Mouse (Mus musculus) adrenal gland, adult 18-20 months (tissue): ENCODE results near the gene Zfp961. TPM values are rescaled to one million over a fixed set of nuclear protein-coding genes. Genes with fewer than 3 reads are reported as not detected.
A peak's percentile ranks its signal among the peaks of the same experiment; 100 is the strongest.

Experiments used
- DNase-seq, 2 experiments: peaks; one replicate each; pipeline ENCODE4 v3.0.0; 2021 to 2022; ENCODE audit warnings: low spot score in 2 of 2
- total RNA-seq, 2 experiments: library from RNA; stranded (reverse); gene quantifications; 1 replicate in 1 of 2; 2 replicates in 1 of 2; pipeline ENCODE4 v1.2.3; 2021

The Zfp961 gene
- total RNA-seq, 2 experiments from 2014 or later: 15.3 to 21.1 TPM

DNA sequence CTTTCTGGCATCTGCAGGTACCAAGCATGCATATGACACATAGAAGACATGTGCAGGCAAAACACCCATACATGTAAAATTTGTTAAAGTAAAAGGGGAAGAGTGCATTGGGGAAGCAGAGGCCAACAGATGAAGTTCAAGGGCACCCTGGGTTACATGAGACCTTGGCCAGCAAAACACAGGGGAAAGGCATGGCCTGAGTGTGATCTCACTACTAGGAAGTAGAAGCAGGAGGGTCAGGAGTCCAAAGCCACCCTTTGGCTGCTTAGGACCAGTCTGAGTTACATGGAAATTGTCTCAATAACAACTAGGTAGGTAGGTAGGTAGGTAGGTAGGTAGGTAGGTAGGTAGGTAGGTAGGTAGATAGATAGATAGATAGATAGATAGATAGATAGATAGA lies 9.6 kb downstream of the Zfp961 start:
- DNase-seq: no peak

DNA sequence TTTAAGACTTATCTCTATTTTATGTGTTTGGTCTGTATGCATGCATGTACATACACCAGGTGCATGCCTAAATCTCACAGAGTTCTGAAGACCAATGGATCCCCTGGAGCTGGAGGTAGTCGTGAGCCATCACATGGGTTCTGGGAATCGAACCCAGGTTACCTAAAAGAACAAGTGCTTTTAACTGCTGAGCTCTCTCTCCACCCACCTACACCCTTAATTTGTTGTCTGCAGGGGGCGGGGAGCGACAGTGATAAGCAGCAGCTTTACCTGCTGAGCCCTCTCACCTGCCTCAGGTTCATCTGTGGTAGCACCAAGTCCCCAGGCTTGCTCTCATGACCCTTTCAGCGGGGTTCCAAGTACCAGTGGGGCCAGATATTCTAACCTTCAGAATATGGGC lies 11.0 kb downstream of the Zfp961 start:
- DNase-seq: no peak

DNA sequence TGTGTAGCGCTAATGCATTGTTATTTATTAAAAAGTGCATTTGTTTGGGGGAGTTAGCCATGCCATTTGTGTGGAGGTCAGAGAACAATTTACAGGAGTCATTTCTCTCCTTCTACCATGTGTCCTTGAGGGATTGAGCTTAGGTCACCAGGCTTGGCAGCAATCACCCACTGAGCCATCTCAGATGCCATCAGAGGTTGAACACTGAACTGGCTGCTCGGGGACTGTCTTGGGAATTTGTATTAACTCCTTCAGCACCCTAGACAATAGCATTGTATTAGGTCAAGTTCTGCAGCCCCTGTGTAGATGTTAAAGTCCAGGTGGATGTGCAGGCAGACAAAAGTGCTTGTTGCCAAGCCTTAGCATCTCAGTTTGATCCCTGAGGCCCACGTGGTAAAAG lies 13.2 kb downstream of the Zfp961 start:
- DNase-seq: peak in 1 of 2 experiments; percentile 21

DNA sequence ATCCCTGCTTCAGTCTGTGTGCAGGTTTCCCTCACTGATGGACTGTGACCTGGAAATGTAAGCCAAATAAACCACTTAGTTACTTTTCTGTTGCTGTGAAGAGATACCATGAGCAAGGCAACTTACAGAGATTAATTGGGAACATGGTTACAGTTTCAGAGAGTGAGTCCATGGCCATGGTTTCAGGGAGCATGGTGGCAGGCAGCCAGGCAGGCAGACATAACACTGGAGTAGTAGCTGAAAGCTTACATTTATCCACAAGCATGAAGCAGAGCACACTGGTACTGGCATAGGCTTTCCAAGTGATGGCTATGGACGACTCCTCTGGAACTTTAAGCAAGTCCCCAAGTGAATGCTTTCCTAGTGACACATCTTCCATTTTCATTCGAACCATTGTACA lies 14.3 kb downstream of the Zfp961 start:
- DNase-seq: no peak

DNA sequence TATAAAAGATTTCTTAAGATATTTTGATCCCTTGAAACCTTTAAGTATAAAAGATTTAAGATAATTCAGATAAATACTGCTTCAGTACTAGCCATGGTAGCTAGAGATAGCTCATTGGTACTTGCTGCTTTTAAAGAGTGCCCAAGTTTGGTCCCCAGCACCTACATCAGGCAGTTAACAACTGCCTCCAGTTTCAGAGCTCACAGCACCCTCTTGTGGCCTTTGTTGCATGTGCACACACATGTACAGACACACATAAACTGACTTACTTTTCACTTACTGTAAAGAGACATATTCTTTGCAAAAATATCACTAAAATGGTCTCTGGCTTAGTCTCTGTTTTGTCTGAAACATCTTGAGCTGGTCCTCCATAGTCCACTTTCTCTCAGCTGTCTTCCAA lies 15.6 kb downstream of the Zfp961 start:
- no peak for DNase-seq

DNA sequence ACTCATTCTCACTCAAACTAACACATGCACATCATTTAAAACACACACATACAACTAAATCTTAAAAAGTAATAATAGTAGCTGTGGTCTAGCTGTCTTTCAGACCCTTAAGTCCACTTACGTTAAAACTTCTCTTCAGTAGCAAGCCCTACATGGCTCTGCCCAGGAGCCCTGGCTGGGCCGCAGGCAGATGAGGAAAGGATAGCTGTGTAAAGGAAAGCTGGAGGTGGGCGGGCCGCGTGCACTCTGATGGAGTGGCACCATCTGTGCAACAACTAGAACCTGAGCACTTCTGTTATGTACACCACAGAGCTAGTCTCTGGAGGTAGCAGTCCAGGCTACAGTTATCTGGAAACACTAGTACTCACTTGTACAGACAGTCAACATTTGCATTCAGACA lies 16.4 kb downstream of the Zfp961 start:
- no peak for DNase-seq

DNA sequence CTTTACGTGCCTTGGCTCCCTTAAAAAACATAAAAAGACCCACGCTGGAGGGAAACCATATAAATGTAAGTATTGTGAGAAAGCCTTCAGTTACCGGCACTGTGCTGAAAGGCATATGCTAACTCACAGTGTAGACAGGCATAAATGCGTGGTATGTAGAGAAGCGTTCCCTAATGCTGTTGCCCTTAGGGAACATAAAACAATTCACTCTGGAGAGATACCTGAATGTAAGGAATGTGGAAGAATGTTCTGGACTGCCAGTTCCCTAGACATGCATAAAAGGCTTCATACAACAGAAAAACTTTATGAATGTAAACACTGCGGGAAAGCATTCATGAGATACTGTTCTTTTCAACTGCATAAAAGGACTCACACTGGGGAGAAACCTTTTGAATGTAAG lies 17.3 kb downstream of the Zfp961 start:
- DNase-seq: no peak

DNA sequence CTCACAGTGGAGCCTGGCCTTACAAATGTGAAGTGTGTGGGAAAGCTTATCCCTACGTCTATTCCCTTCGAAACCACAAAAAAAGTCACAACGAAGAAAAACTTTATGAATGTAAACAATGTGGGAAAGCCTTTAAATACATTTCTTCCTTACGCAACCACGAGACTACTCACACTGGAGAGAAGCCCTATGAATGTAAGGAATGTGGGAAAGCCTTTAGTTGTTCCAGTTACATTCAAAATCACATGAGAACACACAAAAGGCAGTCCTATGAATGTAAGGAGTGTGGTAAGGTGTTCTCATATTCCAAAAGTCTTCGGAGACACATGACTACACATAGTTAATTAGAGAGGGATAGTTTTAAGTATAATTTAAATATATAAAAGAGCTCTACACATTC lies 17.8 kb downstream of the Zfp961 start:
- no peak for DNase-seq

DNA sequence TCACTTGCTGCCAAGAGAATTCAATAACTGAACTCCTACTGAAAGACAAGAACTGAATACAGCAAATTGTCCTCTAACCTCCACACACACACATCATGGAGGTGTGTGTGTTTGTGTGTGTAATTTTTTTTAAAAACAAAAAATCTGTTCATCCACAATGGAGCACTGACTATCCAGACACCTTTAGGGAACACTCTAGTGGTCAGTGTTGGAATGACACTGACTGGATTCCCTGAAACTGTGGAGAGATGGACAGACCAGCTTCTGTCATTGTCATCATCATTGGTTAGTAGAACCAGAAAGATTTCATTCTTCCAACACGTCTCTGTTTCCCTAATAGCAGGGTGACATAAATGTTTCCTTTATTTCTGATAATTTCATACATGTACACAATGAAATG lies 21.1 kb downstream of the Zfp961 start:
- peak in 1 of 2 experiments; percentile 24 for DNase-seq

DNA sequence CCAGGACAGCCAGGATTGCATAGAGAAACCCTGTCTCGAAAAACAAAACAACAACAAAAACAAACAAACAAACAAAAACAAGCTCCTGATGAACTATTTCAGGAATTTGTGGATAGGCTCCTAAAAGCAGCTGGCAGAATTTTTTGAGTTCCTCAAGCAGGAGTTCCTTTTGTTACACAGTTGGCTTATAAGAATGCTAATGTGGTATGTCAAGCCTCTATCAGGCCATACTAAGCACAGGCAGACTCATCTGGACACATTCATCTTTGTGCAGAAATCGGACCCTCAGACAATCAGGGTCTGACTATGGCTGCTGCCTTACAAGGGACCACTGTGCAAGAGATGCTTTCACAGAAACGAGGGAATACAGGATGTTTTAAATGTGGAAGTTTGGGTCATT lies 23.4 kb downstream of the Zfp961 start:
- no peak for DNase-seq

DNA sequence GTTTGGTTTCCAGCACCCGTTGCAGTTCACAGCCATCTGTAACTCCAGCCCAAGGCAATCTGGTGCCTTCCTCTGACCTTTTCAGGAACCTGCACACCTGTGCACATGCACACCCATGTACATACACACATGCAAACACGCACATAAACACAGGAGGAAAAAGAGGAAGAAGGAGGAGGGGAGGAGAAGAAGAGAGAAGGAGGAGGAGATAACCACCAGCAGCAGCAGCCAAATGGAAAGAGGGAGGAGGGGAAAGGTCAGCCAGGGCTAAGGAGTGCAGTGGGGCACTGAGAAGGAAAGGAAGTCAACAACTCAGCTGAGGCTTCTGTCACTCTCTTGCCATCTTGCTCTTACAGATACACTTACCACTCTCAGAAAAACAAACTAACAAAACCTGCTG lies 30.2 kb downstream of the Zfp961 start:
- DNase-seq: no peak

DNA sequence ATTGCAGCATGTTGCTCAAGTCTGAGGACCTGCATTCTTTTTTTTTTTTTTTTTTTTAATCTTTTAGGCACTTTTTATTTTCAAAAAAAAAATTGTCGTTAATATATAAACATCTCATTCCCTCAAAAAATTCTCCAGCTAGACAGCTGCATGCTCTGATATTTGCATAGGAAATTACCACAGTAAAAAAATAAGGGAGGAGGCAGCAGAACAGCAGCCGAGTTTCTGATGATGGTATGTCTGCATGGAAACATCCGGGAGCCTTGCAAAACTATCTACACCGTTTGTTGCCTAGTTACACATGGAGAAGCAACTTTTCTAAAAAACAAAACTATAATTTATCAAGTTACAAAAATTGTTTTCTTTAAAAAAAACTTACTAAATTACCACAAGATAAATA lies 30.6 kb downstream of the Zfp961 start:
- DNase-seq: no peak

DNA sequence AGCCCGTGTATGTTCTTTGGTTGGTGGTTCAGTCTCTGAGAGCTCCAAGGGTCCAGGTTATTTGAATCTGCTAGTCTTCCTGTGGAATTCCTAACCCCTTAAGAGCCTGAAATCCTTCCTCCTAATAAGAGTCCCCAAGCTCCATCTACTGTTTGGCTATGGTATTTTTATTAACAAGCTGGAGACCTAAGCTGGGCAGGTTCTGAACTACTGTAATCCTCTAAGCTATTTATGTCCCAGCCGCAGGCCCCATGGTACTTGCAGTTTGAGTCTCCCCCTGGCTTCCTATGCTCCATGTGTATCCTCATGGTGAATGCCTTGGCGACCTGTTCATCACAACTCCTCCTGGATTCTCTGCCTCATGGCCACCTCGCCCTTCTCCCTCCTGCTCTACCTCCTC lies 33.8 kb downstream of the Zfp961 start:
- no peak for DNase-seq

DNA sequence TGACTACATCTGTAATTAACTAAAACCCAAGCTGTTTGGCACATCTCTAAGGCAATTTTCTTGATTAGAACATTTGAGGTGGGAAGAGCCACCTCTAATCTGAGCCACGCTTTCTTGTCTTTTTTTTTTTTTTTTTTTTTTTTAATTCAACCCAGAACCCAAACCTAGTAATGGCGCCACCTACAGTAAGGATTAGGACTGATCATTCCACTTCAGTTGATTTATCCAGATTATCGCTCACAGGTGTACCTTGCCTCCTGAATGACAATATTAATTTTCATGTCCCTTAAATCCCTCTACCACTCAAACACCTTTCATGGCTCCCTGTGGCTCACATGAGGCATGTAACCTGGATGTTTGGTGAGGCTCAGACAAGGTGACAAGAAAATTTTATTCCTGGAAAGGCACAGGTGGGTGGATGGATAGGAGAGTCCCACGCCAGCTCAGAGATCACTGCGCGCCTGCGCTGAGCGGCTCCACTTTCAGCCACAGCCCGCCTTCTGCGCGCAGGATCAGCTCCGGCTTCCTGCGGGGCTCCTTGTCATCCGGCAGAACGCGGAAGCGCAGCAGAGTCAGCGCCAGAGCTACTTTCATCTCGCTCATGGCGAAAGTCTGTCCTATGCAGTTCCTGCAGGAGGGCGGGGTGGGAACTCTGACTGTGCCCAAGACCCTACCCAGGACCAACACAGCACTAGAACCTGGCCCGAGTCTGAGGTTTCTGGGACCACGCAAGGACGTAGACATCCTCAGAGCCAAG lies 37.5 kb downstream of the Zfp961 start:
- DNase-seq: peak; percentile 36 to 42

DNA sequence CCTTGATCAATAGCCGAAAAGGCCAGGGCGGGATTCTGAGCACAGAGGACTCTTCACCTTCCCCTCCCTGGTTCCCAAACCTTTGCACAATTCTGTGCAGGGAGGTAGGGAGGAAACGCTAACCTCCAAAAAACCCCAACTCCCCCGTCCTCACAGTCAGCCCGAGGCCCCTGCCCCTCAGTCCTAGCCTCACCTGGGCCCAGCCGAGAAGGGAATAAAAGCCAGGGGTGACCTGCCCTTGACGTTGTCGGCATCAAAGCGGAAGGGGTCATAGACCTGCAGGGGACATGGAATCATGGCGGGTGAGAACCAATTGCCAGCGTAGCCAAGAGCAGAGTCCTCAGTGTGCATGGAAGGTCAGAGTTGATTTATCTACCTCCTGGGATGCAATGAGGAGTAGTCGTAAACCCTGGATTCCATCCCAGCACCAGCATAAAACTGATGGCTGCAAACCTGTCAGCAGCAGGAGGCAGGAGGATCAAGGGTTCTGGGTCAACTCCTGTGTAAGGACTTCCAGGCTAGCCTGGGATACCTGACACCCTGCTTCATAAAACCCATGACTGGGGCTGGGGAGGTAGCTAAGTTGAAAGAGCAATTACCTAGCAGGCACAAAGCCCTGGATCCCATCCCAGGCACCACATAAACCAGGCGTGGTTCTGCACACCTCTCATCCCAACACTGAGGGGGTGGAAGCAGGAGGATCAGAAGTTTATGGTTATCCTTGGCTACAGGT lies 38.2 kb downstream of the Zfp961 start:
- no peak for DNase-seq

DNA sequence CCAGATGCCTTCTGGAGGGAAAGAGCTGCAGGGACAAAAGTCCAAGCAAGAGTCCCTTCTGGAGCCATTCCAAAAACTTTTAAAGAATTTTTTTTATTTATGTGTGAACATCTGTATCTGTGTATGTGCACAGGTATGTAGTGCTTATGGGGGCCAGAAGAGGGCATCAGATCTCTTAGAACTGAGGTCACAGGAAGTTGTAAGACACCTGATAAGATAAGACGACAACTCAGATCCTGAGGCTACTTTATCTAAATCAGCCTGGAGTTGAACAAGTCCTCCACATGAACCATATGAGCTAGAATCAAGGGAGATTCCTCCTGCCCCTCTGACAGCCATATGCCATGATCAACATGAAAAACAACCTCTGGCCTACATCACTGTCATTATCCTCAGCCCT lies 48.6 kb downstream of the Zfp961 start:
- DNase-seq: no peak

DNA sequence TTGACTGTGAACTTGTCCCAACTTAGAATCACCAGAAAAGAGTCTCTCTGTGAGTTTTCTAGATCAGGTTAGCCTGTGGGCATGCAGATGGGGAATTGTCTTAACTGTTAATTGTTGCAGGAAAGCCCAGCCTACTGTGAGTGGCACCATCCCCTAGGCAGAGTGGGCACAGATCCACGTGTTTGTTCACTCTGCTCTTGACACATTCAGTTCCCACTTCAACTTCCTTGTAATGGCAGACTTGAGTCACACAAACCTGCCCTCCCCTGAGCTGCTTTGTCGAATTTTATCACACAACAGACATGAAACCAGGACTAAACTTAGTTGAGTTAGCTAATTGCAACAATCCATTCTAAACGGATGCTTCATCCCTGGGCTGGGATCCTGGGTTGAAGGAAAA lies 49.4 kb downstream of the Zfp961 start:
- no peak for DNase-seq

DNA sequence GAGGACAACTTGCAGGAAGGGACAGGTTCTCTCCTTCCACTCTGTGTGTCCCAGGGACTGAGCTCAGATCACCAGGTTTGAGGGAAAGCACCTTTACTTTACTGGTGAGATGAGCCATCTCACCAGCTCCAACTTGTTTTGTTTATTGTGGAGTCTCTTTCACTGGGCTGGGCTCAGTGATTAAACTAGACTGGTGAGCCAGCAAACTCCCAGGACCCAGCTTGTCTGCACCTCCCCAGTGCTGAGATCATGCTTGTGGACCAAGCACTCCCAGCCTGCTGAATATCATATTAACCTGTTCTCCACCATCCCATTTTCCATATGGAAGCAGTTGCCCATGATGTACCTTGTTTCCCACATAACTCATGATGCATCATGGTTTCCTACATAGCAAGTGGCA lies 52.1 kb downstream of the Zfp961 start:
- no peak for DNase-seq

DNA sequence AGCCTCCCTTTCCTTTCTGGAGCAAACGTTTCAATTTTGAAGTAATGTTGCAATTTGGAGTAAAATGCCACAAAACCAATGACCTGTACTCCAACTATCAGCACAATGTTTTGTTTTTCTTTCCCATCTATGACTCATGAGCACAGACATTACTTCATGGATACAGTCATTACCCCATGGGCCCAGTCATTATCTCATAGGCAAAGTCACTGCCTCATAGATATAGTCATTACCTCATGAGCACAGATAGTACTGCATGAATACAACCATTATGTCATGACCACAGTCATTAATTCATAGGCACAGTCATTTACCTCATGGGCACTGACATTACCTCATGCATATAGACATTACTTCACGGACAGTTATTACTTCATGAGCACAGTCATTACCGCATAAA lies 55.1 kb downstream of the Zfp961 start:
- no peak for DNase-seq

DNA sequence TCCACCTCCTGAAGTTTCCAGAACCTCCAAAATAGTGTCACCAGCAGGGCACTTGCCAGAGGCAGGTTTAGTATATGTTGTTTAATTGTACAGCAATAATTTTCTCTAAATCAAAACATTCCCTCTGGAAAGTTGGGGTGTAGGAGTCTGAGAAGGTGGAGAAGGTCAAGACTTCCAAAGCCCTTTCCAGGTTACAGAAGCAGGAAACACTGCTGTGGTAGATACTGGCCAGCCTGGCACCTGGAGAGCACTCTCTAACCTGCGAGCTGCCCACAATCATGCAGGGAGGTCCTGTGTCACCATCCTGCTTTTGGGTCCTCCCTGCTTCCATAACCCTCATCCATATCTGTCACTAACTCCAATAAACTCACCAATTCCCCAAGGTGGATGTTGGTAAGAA lies 55.9 kb downstream of the Zfp961 start:
- DNase-seq: no peak

DNA sequence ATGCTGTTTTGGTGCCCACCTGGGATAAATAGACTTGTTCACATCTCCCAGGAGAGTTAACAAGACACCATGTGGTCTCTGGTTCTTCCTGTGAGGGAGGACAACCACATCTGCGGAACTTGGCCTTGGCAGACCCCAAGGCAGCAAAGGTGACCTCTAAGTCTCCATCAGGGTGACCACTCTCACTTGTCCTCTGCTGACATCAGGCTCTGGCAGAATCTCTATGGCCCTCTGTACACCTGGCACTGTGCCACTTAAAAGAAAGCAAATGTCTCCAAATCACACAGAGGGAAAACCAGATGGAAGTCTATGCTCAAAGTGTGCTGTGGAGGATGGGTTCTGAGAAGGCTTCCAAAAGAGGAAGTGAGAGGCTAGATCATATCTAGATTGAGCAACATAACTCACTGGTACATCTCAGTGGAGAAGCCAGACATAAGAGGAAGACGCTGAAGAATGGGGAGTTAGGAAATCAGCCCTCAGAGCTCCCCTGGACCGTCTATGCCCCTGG lies 57.4 kb downstream of the Zfp961 start:
- no peak for DNase-seq

DNA sequence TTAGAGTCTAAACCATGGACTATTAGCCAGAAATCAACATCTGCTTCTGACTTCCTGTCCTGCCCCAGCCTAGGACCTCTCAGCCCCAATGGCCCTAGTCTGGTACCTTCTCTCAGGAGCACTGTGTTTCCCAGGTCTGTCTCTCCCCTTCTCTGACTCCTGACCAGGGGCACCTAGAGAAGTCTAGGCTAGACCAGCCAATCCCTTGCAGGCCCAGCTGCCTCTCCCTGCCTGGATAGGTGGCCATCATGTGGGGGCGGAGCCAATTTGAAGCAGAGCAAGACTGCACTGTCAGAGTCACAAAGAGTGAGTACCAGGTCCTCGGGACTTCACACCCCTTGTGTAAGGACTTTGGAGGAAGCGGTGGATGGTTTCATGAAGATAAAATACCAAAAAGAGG lies 58.6 kb downstream of the Zfp961 start, which contains the start of gene Cyp4f18:
TSS of gene Cyp4f18 (minus strand) at position 154 of the 400 bp plus-strand sequence.
- DNase-seq: no peak
